Mouse (Mus musculus): ENCODE data around the gene Lamtor1. TPM values are rescaled to one million over a fixed set of nuclear protein-coding genes. Genes with fewer than 3 reads are reported as not detected.
A peak's percentile ranks its signal among the peaks of the same experiment; 100 is the strongest.

Gene Lamtor1
- total and polyA plus RNA-seq, 2 experiments from 2014 or later: 126 to 149 TPM

GRCm38 (mm10) chr7:101932551-101932950 is 26.8 kb downstream of the Lamtor1 start:
- WGBS: 89% methylated on average over 1 of the region's 1 CpGs
- no peak overlapping the region for H3K27ac ChIP-seq (ENCODE audit: low read depth)
- H3K36me3 ChIP-seq (replicated peaks; ENCODE audit: control insufficient read depth, insufficient read depth, low read length): no peaks in the 10 kb centered on the region
- no peak overlapping the region for H3K4me3 ChIP-seq (ENCODE audit: low read depth, low read length)
- no peaks in the 10 kb centered on the region for H3K27me3 ChIP-seq (ENCODE audit: control insufficient read depth, insufficient read depth, low read length)
- H3K9ac ChIP-seq (replicated peaks; ENCODE audit: low read depth, low read length): no peak overlapping the region
- DNase-seq (ENCODE audit: low spot score) (no peak), ATAC-seq (ENCODE audit: insufficient read depth, low read depth) (no peak)
- peaks cover 15% of the 10 kb centered on the region for H3K4me1 ChIP-seq (ENCODE audit: control insufficient read depth, insufficient read depth)
- 0 out of 2 replicates have a peak overlapping the region, but pooled peaks have one; percentile 93 for H3K4me2 ChIP-seq (ENCODE audit: low read depth, low read length)
- TF ChIP-seq EP300 (IDR thresholded peaks at IDR 0.05; ENCODE audit: low read depth) (no peak), CTCF (IDR thresholded peaks at IDR 0.05; ENCODE audit: low read depth) (no peak)
- no peaks in the 10 kb centered on the region for H3K9me3 ChIP-seq (replicated peaks; ENCODE audit: control insufficient read depth, low read length)

- ATAC-seq (ENCODE audit: insufficient read depth, low read depth): peak; percentile 44; the same call in 1 of the 2 replicates
- peak overlapping the region; percentile 65 for H3K4me3 ChIP-seq (ENCODE audit: low read depth, low read length)
- TF ChIP-seq CTCF (IDR thresholded peaks at IDR 0.05; ENCODE audit: low read depth): no peak
- TF ChIP-seq EP300 (IDR thresholded peaks at IDR 0.05; ENCODE audit: low read depth): no peak
- peak overlapping the region; percentile 93 for H3K4me2 ChIP-seq (ENCODE audit: low read depth, low read length)
- H3K27ac ChIP-seq (ENCODE audit: low read depth): peak overlapping the region; percentile 67
- DNase-seq (ENCODE audit: low spot score): no peak
- no peaks in the 10 kb centered on the region for H3K9me3 ChIP-seq (replicated peaks; ENCODE audit: control insufficient read depth, low read length)
- H3K9ac ChIP-seq (replicated peaks; ENCODE audit: low read depth, low read length): peak overlapping the region; percentile 57
- H3K27me3 ChIP-seq (ENCODE audit: control insufficient read depth, insufficient read depth, low read length): no peaks in the 10 kb centered on the region
- WGBS: 4% methylated on average over 15 of the region's 15 CpGs
- H3K4me1 ChIP-seq (ENCODE audit: control insufficient read depth, insufficient read depth): peaks cover 15% of the 10 kb centered on the region
- H3K36me3 ChIP-seq (replicated peaks; ENCODE audit: control insufficient read depth, insufficient read depth, low read length): no peaks in the 10 kb centered on the region
Measured at GRCm38 (mm10) chr7:101933300-101933699, 27.6 kb downstream of the Lamtor1 start.

GRCm38 (mm10) chr7:101933751-101934240 is 28.1 kb downstream of the Lamtor1 start, which contains the start of the genes Lrrc51 and Numa1:
Gene Lrrc51 (minus strand): TSS chr7:101933895.
Gene Numa1 (plus strand): TSS chr7:101934111.
- Histone ChIP-seq H3K4me1 (ENCODE audit: control insufficient read depth, insufficient read depth) (peaks cover 15% of the 10 kb centered on the region), H3K9me3 (replicated peaks; ENCODE audit: control insufficient read depth, low read length) (no peaks in the 10 kb centered on the region), H3K27me3 (ENCODE audit: control insufficient read depth, insufficient read depth, low read length) (no peaks in the 10 kb centered on the region), H3K36me3 (replicated peaks; ENCODE audit: control insufficient read depth, insufficient read depth, low read length) (no peaks in the 10 kb centered on the region), H3K4me3 (ENCODE audit: low read depth, low read length) (peak within 1 kb of the TSS; percentile 65), H3K4me2 (ENCODE audit: low read depth, low read length) (peak within 1 kb of the TSS; percentile 93), H3K27ac (ENCODE audit: low read depth) (peak within 1 kb of the TSS; percentile 67), H3K9ac (replicated peaks; ENCODE audit: low read depth, low read length) (peak within 1 kb of the TSS; percentile 57)
- ATAC-seq (ENCODE audit: insufficient read depth, low read depth): peak; percentile 99
- DNase-seq (ENCODE audit: low spot score): peak; percentile 97
- whole genome bisulfite sequencing: 0% methylated on average over 39 of the region's 40 CpGs
- TF ChIP-seq CTCF (IDR thresholded peaks at IDR 0.05; ENCODE audit: low read depth) (no peak), EP300 (IDR thresholded peaks at IDR 0.05; ENCODE audit: low read depth) (peak; percentile 50; the same call in 1 of the 2 replicates)

GRCm38 (mm10) chr7:101935957-101936356 is 30.3 kb downstream of the Lamtor1 start:
- 89% methylated on average over 4 of the region's 4 CpGs for WGBS
- no peak overlapping the region for H3K27ac ChIP-seq (ENCODE audit: low read depth)
- ATAC-seq (ENCODE audit: insufficient read depth, low read depth) (no peak), DNase-seq (ENCODE audit: low spot score) (no peak)
- TF ChIP-seq CTCF (IDR thresholded peaks at IDR 0.05; ENCODE audit: low read depth): no peak
- no peak for TF ChIP-seq EP300 (IDR thresholded peaks at IDR 0.05; ENCODE audit: low read depth)
- no peak overlapping the region for H3K4me3 ChIP-seq (ENCODE audit: low read depth, low read length)
- peaks cover 15% of the 10 kb centered on the region for H3K4me1 ChIP-seq (ENCODE audit: control insufficient read depth, insufficient read depth)
- no peak overlapping the region for H3K9ac ChIP-seq (replicated peaks; ENCODE audit: low read depth, low read length)
- no peak overlapping the region for H3K4me2 ChIP-seq (ENCODE audit: low read depth, low read length)
- no peaks in the 10 kb centered on the region; the same call in 1 of the 2 replicates for H3K36me3 ChIP-seq (replicated peaks; ENCODE audit: control insufficient read depth, insufficient read depth, low read length)
- H3K27me3 ChIP-seq (ENCODE audit: control insufficient read depth, insufficient read depth, low read length): no peaks in the 10 kb centered on the region
- H3K9me3 ChIP-seq (replicated peaks; ENCODE audit: control insufficient read depth, low read length): no peaks in the 10 kb centered on the region

- no peak overlapping the region for H3K4me2 ChIP-seq (ENCODE audit: low read depth, low read length)
- no peak overlapping the region for H3K4me3 ChIP-seq (ENCODE audit: low read depth, low read length)
- DNase-seq (ENCODE audit: low spot score) (no peak), ATAC-seq (ENCODE audit: insufficient read depth, low read depth) (no peak)
- TF ChIP-seq CTCF (IDR thresholded peaks at IDR 0.05; ENCODE audit: low read depth): no peak
- H3K27me3 ChIP-seq (ENCODE audit: control insufficient read depth, insufficient read depth, low read length): no peaks in the 10 kb centered on the region
- H3K27ac ChIP-seq (ENCODE audit: low read depth): no peak overlapping the region
- H3K36me3 ChIP-seq (replicated peaks; ENCODE audit: control insufficient read depth, insufficient read depth, low read length): no peaks in the 10 kb centered on the region; the same call in 1 of the 2 replicates
- H3K9me3 ChIP-seq (replicated peaks; ENCODE audit: control insufficient read depth, low read length): no peaks in the 10 kb centered on the region
- no peak overlapping the region for H3K9ac ChIP-seq (replicated peaks; ENCODE audit: low read depth, low read length)
- peaks cover 15% of the 10 kb centered on the region for H3K4me1 ChIP-seq (ENCODE audit: control insufficient read depth, insufficient read depth)
- 91% methylated on average over 4 of the region's 4 CpGs for whole genome bisulfite sequencing
Measured at GRCm38 (mm10) chr7:101936996-101937395, 31.3 kb downstream of the Lamtor1 start.

- TF ChIP-seq CTCF (IDR thresholded peaks at IDR 0.05; ENCODE audit: low read depth): no peak
- no peak for TF ChIP-seq EP300 (IDR thresholded peaks at IDR 0.05; ENCODE audit: low read depth)
- Histone ChIP-seq H3K4me3 (ENCODE audit: low read depth, low read length) (no peak overlapping the region), H3K27ac (ENCODE audit: low read depth) (no peak overlapping the region), H3K27me3 (ENCODE audit: control insufficient read depth, insufficient read depth, low read length) (no peaks in the 10 kb centered on the region), H3K9me3 (replicated peaks; ENCODE audit: control insufficient read depth, low read length) (no peaks in the 10 kb centered on the region), H3K9ac (replicated peaks; ENCODE audit: low read depth, low read length) (no peak overlapping the region), H3K4me1 (ENCODE audit: control insufficient read depth, insufficient read depth) (peaks cover 15% of the 10 kb centered on the region), H3K36me3 (replicated peaks; ENCODE audit: control insufficient read depth, insufficient read depth, low read length) (no peaks in the 10 kb centered on the region; the same call in 1 of the 2 replicates), H3K4me2 (ENCODE audit: low read depth, low read length) (no peak overlapping the region)
- 89% methylated on average over 4 of the region's 4 CpGs for WGBS
- ATAC-seq (ENCODE audit: insufficient read depth, low read depth): no peak
- DNase-seq (ENCODE audit: low spot score): no peak
Measured at GRCm38 (mm10) chr7:101937569-101937968, 31.9 kb downstream of the Lamtor1 start.
